Mouse (Mus musculus): Measurements from ENCODE around the gene Stk16. TPM values are rescaled to one million over a fixed set of nuclear protein-coding genes. Genes with fewer than 3 reads are reported as not detected.

Stk16 gene
- polyA plus RNA-seq, 1 experiment from 2014 or later = 117 TPM

DNA sequence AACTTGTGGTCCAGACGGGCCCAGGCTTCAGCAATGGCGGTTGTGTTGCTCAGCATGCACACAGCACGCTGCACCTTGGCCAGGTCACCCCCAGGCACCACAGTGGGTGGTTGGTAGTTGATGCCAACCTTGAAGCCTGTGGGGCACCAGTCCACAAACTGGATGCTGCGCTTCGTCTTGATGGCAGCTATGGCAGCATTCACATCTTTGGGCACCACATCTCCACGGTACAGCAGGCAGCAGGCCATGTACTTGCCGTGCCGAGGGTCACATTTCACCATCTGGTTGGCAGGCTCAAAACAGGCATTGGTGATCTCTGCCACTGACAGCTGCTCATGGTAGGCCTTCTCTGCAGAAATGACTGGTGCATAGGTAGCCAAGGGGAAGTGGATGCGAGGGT lies 5.1 kb downstream of the Stk16 start:
- no peaks in the 10 kb centered on the region for H3K36me3 ChIP-seq (replicated peaks; ENCODE audit: control insufficient read depth, insufficient read depth, low read depth, low read length)
- WGBS = 95% methylated on average over 9 of the region's 9 CpGs
- H3K27ac ChIP-seq (replicated peaks; ENCODE audit: low read depth, low read length) = no peak overlapping the region
- no peak for ATAC-seq (replicated peaks; ENCODE audit: insufficient number of reproducible peaks, low FRiP score, low TSS enrichment, low read depth)
- no peak overlapping the region for H3K9ac ChIP-seq (replicated peaks; ENCODE audit: low read length)
- peaks cover 3% of the 10 kb centered on the region for H3K4me1 ChIP-seq (ENCODE audit: control insufficient read depth, insufficient read depth, low read length)
- no peak overlapping the region for H3K4me2 ChIP-seq (ENCODE audit: low read depth, low read length)
- H3K27me3 ChIP-seq (ENCODE audit: control insufficient read depth, insufficient read depth, low read length) = peaks cover 33% of the 10 kb centered on the region
- no peak overlapping the region for H3K4me3 ChIP-seq (ENCODE audit: low read depth, low read length)
- no peaks in the 10 kb centered on the region for H3K9me3 ChIP-seq (replicated peaks; ENCODE audit: control insufficient read depth, low read length)
- DNase-seq (ENCODE audit: low spot score) = no peak

- no peaks in the 10 kb centered on the region for H3K36me3 ChIP-seq (replicated peaks; ENCODE audit: control insufficient read depth, insufficient read depth, low read depth, low read length)
- WGBS = 80% methylated on average over 13 of the region's 13 CpGs
- ATAC-seq (replicated peaks; ENCODE audit: insufficient number of reproducible peaks, low FRiP score, low TSS enrichment, low read depth) = no peak
- no peak overlapping the region for H3K4me3 ChIP-seq (ENCODE audit: low read depth, low read length)
- no peak overlapping the region for H3K4me2 ChIP-seq (ENCODE audit: low read depth, low read length)
- no peak overlapping the region for H3K9ac ChIP-seq (replicated peaks; ENCODE audit: low read length)
- H3K9me3 ChIP-seq (replicated peaks; ENCODE audit: control insufficient read depth, low read length) = no peaks in the 10 kb centered on the region
- peaks cover 3% of the 10 kb centered on the region for H3K4me1 ChIP-seq (ENCODE audit: control insufficient read depth, insufficient read depth, low read length)
- peaks cover 34% of the 10 kb centered on the region for H3K27me3 ChIP-seq (ENCODE audit: control insufficient read depth, insufficient read depth, low read length)
- no peak for DNase-seq (ENCODE audit: low spot score)
- no peak overlapping the region for H3K27ac ChIP-seq (replicated peaks; ENCODE audit: low read depth, low read length)
These were observed 6.4 kb downstream of the Stk16 start for GRCm38 (mm10) chr1:75216797-75217585.

- no peak overlapping the region for H3K9ac ChIP-seq (replicated peaks; ENCODE audit: low read length)
- peaks cover 34% of the 10 kb centered on the region for H3K27me3 ChIP-seq (ENCODE audit: control insufficient read depth, insufficient read depth, low read length)
- DNase-seq (ENCODE audit: low spot score) = no peak
- H3K27ac ChIP-seq (replicated peaks; ENCODE audit: low read depth, low read length) = no peak overlapping the region
- no peaks in the 10 kb centered on the region for H3K9me3 ChIP-seq (replicated peaks; ENCODE audit: control insufficient read depth, low read length)
- no peak for ATAC-seq (replicated peaks; ENCODE audit: insufficient number of reproducible peaks, low FRiP score, low TSS enrichment, low read depth)
- H3K4me2 ChIP-seq (ENCODE audit: low read depth, low read length) = peak overlapping the region; percentile 81
- peaks cover 3% of the 10 kb centered on the region for H3K4me1 ChIP-seq (ENCODE audit: control insufficient read depth, insufficient read depth, low read length)
- WGBS = 4% methylated on average over 6 of the region's 6 CpGs
- no peaks in the 10 kb centered on the region for H3K36me3 ChIP-seq (replicated peaks; ENCODE audit: control insufficient read depth, insufficient read depth, low read depth, low read length)
- H3K4me3 ChIP-seq (ENCODE audit: low read depth, low read length) = peak overlapping the region; percentile 41; the same call in 1 of the 2 replicates
These were observed 7.2 kb downstream of the Stk16 start for GRCm38 (mm10) chr1:75217893-75218226.

DNA sequence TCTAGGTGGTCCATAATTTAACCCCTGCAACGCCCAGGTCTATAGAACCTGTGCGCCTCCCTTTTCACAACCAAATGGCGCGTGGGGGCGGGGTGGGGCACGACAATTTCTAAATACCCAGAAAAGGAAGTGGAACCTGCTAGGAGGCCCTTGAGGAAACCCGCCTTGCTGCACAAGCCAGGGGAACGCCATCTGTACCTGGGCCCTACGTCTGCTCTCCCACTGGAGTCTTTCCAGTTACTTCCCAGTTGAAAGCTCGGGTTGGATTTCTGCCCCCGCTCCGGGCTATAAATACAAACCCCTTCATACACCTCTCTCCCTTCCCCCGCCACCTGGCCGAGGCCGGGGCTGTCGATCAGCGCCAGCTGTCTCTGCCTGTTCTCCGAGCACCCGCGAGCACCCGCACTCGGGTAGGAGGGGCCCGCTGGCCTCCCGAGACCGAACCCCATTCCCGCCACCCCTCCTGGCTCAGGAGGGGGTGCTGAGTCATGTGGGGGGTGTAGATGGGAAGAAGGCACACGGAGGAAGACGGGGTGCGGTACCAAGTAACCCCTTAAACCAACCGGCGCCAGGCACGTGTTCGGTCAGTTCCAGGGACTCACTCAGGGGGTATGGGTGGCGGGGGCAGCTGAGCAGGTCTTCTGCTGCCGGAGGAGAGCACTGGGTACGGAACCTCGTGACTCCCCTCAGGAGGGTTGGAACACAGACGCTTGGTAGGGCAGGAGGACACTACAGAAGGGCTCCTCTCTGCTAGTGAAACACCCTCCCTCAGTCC lies 7.8 kb downstream of the Stk16 start:
- 0 out of 2 replicates have a peak overlapping the region, but pooled peaks have one; percentile 2 for H3K9ac ChIP-seq (replicated peaks; ENCODE audit: low read length)
- H3K36me3 ChIP-seq (replicated peaks; ENCODE audit: control insufficient read depth, insufficient read depth, low read depth, low read length) = no peaks in the 10 kb centered on the region
- WGBS = under 1% methylated on average over 38 of the region's 38 CpGs
- peaks cover 34% of the 10 kb centered on the region for H3K27me3 ChIP-seq (ENCODE audit: control insufficient read depth, insufficient read depth, low read length)
- ATAC-seq (replicated peaks; ENCODE audit: insufficient number of reproducible peaks, low FRiP score, low TSS enrichment, low read depth) = 0 out of 2 replicates have a peak, but pooled peaks have one; percentile 15
- H3K27ac ChIP-seq (replicated peaks; ENCODE audit: low read depth, low read length) = no peak overlapping the region
- DNase-seq (ENCODE audit: low spot score) = no peak
- H3K4me2 ChIP-seq (ENCODE audit: low read depth, low read length) = peak overlapping the region; percentile 81
- H3K4me3 ChIP-seq (ENCODE audit: low read depth, low read length) = peak overlapping the region; percentile 41
- H3K9me3 ChIP-seq (replicated peaks; ENCODE audit: control insufficient read depth, low read length) = no peaks in the 10 kb centered on the region
- H3K4me1 ChIP-seq (ENCODE audit: control insufficient read depth, insufficient read depth, low read length) = peaks cover 3% of the 10 kb centered on the region

DNA sequence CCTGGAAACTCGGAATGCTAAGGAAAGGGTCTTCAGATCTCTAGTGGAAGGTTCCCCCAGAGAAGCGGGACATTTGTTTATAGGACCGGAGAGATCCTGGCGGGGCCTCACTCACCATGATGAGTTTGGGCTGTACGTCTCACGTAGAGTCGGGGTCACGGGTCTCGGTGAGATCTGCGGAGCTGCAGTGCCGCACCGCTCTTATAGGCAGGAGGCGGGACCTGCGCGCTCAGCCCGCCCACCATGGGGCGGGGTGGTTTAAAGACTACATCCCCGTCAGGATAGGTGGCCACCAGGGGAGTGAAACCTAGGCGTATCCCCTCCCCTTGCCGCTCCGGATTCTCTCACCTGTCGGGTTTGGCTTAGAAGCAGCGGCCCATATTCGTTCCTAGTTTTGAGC lies 8.4 kb downstream of the Stk16 start:
- H3K9me3 ChIP-seq (replicated peaks; ENCODE audit: control insufficient read depth, low read length) = no peaks in the 10 kb centered on the region
- peak overlapping the region; percentile 81 for H3K4me2 ChIP-seq (ENCODE audit: low read depth, low read length)
- H3K9ac ChIP-seq (replicated peaks; ENCODE audit: low read length) = no peak overlapping the region
- H3K36me3 ChIP-seq (replicated peaks; ENCODE audit: control insufficient read depth, insufficient read depth, low read depth, low read length) = no peaks in the 10 kb centered on the region
- H3K27ac ChIP-seq (replicated peaks; ENCODE audit: low read depth, low read length) = no peak overlapping the region
- ATAC-seq (replicated peaks; ENCODE audit: insufficient number of reproducible peaks, low FRiP score, low TSS enrichment, low read depth) = peak; percentile 60; the same call in 1 of the 2 replicates
- H3K4me1 ChIP-seq (ENCODE audit: control insufficient read depth, insufficient read depth, low read length) = peaks cover 3% of the 10 kb centered on the region
- H3K4me3 ChIP-seq (ENCODE audit: low read depth, low read length) = peak overlapping the region; percentile 41
- H3K27me3 ChIP-seq (ENCODE audit: control insufficient read depth, insufficient read depth, low read length) = peaks cover 34% of the 10 kb centered on the region
- WGBS = under 1% methylated on average over 24 of the region's 24 CpGs
- peak; percentile 83 for DNase-seq (ENCODE audit: low spot score)

GRCm38 (mm10) chr1:75219531-75219930 lies 8.9 kb downstream of the Stk16 start, which contains the start of gene Tuba4a:
Tuba4a (minus strand) TSS chr1:75219865.
- H3K9me3 ChIP-seq (replicated peaks; ENCODE audit: control insufficient read depth, low read length) = no peaks in the 10 kb centered on the region
- peak within 1 kb of the TSS; percentile 81 for H3K4me2 ChIP-seq (ENCODE audit: low read depth, low read length)
- H3K4me1 ChIP-seq (ENCODE audit: control insufficient read depth, insufficient read depth, low read length) = peaks cover 3% of the 10 kb centered on the region
- peak within 1 kb of the TSS; percentile 41 for H3K4me3 ChIP-seq (ENCODE audit: low read depth, low read length)
- peak; percentile 65; the same call in 1 of the 2 replicates for ATAC-seq (replicated peaks; ENCODE audit: insufficient number of reproducible peaks, low FRiP score, low TSS enrichment, low read depth)
- H3K27ac ChIP-seq (replicated peaks; ENCODE audit: low read depth, low read length) = no peak within 1 kb of the TSS
- peak; percentile 43 for DNase-seq (ENCODE audit: low spot score)
- under 1% methylated on average over 34 of the region's 34 CpGs for WGBS
- H3K27me3 ChIP-seq (ENCODE audit: control insufficient read depth, insufficient read depth, low read length) = peaks cover 34% of the 10 kb centered on the region
- H3K9ac ChIP-seq (replicated peaks; ENCODE audit: low read length) = peak within 1 kb of the TSS; percentile 29; the same call in 1 of the 2 replicates
- no peaks in the 10 kb centered on the region for H3K36me3 ChIP-seq (replicated peaks; ENCODE audit: control insufficient read depth, insufficient read depth, low read depth, low read length)

DNA sequence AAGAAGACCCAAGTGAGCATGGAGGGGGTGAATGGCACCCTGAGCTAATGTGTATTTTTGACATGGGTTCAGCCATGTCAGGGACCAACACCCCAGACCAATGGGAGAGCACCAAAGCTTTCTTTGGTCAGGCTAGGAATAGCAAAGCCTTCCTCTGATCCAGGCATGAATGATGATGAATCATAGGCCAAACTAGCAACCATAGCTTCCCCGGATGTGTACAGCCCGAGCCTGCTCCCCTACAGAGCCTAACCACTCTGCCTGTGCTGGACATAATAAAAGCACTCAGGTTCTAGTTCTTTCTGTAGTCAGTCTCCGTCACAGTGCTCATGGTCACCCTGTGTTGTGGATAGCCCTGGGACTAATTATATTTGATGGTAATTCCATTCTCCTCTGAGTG lies 10.9 kb downstream of the Stk16 start:
- Histone ChIP-seq H3K4me2 (ENCODE audit: low read depth, low read length) (no peak overlapping the region), H3K36me3 (replicated peaks; ENCODE audit: control insufficient read depth, insufficient read depth, low read depth, low read length) (no peaks in the 10 kb centered on the region), H3K27me3 (ENCODE audit: control insufficient read depth, insufficient read depth, low read length) (peaks cover 34% of the 10 kb centered on the region), H3K4me1 (ENCODE audit: control insufficient read depth, insufficient read depth, low read length) (peaks cover 3% of the 10 kb centered on the region), H3K4me3 (ENCODE audit: low read depth, low read length) (no peak overlapping the region), H3K27ac (replicated peaks; ENCODE audit: low read depth, low read length) (no peak overlapping the region), H3K9ac (replicated peaks; ENCODE audit: low read length) (no peak overlapping the region), H3K9me3 (replicated peaks; ENCODE audit: control insufficient read depth, low read length) (no peaks in the 10 kb centered on the region)
- no peak for DNase-seq (ENCODE audit: low spot score)
- WGBS = 72% methylated on average over 3 of the region's 3 CpGs
- ATAC-seq (replicated peaks; ENCODE audit: insufficient number of reproducible peaks, low FRiP score, low TSS enrichment, low read depth) = no peak

GRCm38 (mm10) chr1:75222926-75223325 lies 12.3 kb downstream of the Stk16 start:
- DNase-seq (ENCODE audit: low spot score) (no peak), ATAC-seq (replicated peaks; ENCODE audit: insufficient number of reproducible peaks, low FRiP score, low TSS enrichment, low read depth) (no peak)
- H3K27ac ChIP-seq (replicated peaks; ENCODE audit: low read depth, low read length) = no peak overlapping the region
- no peaks in the 10 kb centered on the region for H3K9me3 ChIP-seq (replicated peaks; ENCODE audit: control insufficient read depth, low read length)
- peaks cover 3% of the 10 kb centered on the region for H3K4me1 ChIP-seq (ENCODE audit: control insufficient read depth, insufficient read depth, low read length)
- H3K27me3 ChIP-seq (ENCODE audit: control insufficient read depth, insufficient read depth, low read length) = peaks cover 27% of the 10 kb centered on the region
- H3K4me3 ChIP-seq (ENCODE audit: low read depth, low read length) = no peak overlapping the region
- no peak overlapping the region for H3K4me2 ChIP-seq (ENCODE audit: low read depth, low read length)
- no peak overlapping the region for H3K9ac ChIP-seq (replicated peaks; ENCODE audit: low read length)
- 81% methylated on average over 6 of the region's 6 CpGs for WGBS
- H3K36me3 ChIP-seq (replicated peaks; ENCODE audit: control insufficient read depth, insufficient read depth, low read depth, low read length) = no peaks in the 10 kb centered on the region
